Mouse (Mus musculus) urinary bladder, postnatal 25 days (tissue): ENCODE measurements around the gene Gm7356.
"Not testable (repeated sequence)": the region's sequence is repeated elsewhere in the genome, so short reads cannot be mapped to it uniquely, and the experiment has no call there.

Source experiments
- DNase-seq: peaks from one replicate; pipeline ENCODE4 v3.0.0; 2022; ENCODE audit warnings: low spot score

Gene Gm7356

DNA sequence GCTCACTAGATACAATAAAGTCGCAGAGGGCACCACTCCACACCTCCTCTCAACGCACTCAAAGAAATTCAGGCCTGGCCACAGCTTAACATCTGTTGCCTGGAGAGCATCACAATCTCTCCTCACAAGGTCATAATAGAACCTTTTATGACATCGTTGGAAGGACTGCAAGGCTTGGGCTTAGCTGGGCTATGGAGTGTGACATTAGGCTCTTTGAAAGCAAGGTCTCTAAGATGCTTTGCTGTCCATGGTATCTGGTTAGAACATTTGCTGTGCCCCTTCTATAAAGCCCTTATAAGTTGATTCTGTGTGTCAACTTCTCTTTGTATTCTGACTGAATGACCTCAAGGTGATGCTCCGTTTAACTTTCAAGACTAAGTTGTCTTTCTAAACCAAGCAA lies at the start of gene Gm7356:
Gene Gm7356 (minus strand): TSS at position 101 of the 400 bp plus-strand sequence.
- not testable (repeated sequence) for DNase-seq

DNA sequence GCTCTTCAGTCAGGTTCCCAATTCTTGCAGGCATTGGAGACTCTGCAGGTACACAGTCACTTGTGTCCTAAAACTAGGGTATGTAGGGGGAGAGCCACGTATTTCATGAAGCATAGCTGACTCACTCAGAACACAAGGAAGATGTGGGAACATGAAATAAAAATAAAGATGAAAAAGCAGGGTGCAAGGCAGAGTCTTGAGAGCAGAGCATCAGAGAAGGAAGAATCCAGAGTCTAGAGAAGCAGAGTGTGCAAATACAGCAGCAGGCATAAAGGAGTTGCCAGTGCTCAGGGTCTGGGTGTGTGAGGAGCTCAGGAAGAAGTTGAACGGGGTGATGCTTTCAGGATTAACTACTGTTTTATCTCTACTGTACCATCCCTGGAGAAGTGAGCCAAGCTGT lies 38.4 kb upstream of the Gm7356 start:
- DNase-seq, result not testable (repeated sequence)

DNA sequence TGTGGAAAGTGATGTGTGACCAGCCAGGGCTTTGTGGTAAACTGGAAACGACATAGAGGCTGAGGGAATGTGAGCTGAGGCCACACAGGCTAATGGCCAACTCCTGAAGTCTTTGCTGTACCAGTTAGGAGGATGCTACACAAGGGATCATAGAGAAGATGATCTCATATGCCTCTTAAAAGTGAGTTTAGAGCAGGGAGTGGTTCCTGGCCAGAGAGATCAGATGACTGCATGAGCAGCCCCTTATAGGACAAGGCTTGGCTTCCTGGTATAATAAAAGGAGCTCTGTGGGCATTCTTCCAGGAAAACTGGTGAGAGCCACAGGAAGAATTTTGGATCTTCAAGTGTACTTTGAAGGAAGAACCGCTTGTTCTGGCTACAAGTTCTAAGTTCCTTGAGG lies 33.5 kb upstream of the Gm7356 start:
- not testable (repeated sequence) for DNase-seq

DNA sequence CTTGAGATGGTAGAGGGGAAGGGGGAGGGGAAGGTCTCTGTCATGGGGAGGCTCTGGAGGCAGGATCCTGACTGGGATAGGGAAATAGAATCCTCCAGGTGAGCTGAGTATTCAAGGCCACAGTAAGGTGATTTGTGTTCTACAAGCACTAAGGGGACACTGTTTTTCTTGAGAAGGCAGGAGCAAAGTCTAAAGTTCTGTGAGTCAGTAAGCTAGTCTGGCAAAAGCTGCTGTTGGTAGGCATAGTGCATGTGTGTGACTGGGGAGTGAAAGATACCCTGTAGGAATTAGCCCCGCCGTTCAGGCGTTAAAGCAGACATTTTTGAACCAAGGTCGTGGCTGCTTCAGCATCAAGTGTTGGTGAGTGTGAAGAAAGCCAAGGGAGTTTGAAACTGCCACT lies 32.6 kb upstream of the Gm7356 start:
- not testable (repeated sequence) for DNase-seq

DNA sequence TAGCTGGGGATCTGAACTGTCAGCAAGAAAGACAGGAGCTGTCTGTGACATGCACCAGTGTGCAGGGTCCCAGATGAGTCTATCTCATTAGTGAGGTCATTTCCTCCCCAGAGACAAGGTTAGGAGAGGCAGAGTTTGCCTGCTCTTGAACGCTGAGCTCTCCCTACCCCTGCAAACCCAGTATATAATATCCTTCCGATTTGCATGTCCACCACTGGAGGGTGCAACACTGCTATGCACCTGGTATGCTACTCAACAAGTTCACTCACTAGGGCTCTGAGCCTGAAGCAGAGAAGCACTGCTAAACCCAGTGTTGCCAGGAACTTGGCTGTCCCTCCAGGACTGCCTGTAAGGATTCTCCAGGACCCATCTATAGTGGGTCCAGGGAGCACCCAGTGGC lies 10.1 kb downstream of the Gm7356 start:
- not testable (repeated sequence) for DNase-seq

DNA sequence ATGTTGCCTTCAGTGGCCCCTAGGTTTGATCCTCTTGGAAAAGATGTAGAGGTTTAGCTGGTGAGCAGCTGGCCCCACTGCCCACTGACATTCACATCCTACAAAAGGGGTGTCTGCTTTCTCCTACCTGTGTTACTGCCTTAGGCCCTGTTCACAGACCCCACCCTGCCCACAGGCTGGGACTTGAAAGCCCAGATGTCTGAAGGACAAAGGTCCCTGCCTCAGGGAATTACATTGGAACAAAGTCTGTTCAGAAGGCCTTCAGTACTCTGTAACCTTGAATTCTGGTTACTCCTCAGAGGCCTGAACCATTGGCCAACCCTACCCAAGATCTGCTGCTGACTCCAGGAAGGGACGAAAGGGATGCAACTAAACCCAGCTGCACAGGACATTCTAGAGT lies 15.8 kb downstream of the Gm7356 start:
- DNase-seq, result no peak

GRCm38 (mm10) chr17:13970796-13971195 lies 32.7 kb downstream of the Gm7356 start:
- DNase-seq, result not testable (repeated sequence)

- not testable (repeated sequence) for DNase-seq
These were observed 33.6 kb downstream of the Gm7356 start for GRCm38 (mm10) chr17:13969917-13970316.

DNA sequence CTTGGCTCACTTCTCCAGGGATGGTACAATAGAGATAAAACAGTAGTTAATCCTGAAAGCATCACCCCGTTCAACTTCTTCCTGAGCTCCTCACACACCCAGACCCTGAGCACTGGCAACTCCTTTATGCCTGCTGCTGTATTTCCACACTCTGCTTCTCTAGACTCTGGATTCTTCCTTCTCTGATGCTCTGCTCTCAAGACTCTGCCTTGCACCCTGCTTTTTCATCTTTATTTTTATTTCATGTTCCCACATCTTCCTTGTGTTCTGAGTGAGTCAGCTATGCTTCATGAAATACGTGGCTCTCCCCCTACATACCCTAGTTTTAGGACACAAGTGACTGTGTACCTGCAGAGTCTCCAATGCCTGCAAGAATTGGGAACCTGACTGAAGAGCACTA lies 38.5 kb downstream of the Gm7356 start:
- DNase-seq, result not testable (repeated sequence)

- not testable (repeated sequence) for DNase-seq
These were observed 41.3 kb downstream of the Gm7356 start for GRCm38 (mm10) chr17:13962245-13962644.

DNA sequence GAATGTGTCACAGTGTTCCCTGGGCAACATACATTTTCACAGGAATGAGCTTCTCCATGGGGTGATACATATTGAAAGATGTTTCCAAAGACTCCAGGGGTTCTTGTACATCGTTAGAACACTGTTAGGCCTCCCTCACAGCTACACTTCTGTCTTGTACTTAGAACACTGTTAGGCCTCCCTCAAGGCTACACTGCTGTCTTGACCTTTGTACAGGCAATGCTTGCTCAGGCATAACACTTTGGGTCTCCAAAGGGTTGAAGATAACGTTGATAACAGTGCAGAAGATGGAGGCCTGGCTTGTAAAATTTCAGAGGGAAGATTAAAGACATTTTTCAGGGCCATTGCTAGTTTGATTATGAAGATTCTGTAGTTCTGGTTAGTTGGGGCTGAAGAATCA lies 45.4 kb downstream of the Gm7356 start:
- DNase-seq, result not testable (repeated sequence)

GRCm38 (mm10) chr17:13951570-13951969 lies 51.9 kb downstream of the Gm7356 start:
- not testable (repeated sequence) for DNase-seq
